In genomic region chrY:90741452-90742260, GRCm38 (mm10) we compare ENCODE assay signal across 9 mouse cellular contexts. TPM values are rescaled to one million over a fixed set of nuclear protein-coding genes. Genes with fewer than 3 reads are reported as not detected.
DNase-seq lines count a peak whose midpoint lies in the region; ATAC-seq and TF ChIP-seq lines count a peak whose summit lies in the region.
"Not testable (repeated sequence)": the region's sequence is repeated elsewhere in the genome, so short reads cannot be mapped to it uniquely, and the experiment has no call there.
"Had no signal": no experiment of that assay in that cellular context is flagged by ENCODE, and none has a peak within 500 bp of the region (broad histone marks: within the 10 kb centered on the region; RNA-seq: fewer than 3 reads in every experiment).

No protein-coding gene starts in this region.

- not testable (repeated sequence) for H3K27ac ChIP-seq in gastrocnemius, adult 2 months; hindbrain, embryonic 16.5 days (ENCODE audit: low read depth, low read length)

- not testable (repeated sequence) for H3K27me3 ChIP-seq in hindbrain, embryonic 16.5 days (replicated peaks; ENCODE audit: control insufficient read depth, insufficient read depth, low read length)

- intact Hi-C loops in gastrocnemius, adult 2 months (cut with DNase I), result not testable (repeated sequence)

- ATAC-seq in hindbrain, embryonic 16.5 days, result peak; percentile 46

- whole genome bisulfite sequencing in hindbrain, embryonic 16.5 days, result 84% methylated on average over 43 of the region's 43 CpGs

- DNase-seq in NIH3T3 (ENCODE audit: low read depth), result peak; percentile 83
- peak; percentile 49 to 71 for DNase-seq in cerebellum, postnatal 25 days
- peak; percentile 57 for DNase-seq in gastrocnemius, adult 2 months
- DNase-seq in left cerebral cortex, adult 18-20 months (ENCODE audit: low spot score in 2 of 2), result peak; percentile 26 to 59
- DNase-seq in lung, postnatal 4 days, result peak; percentile 50 to 64
- DNase-seq in right cerebral cortex, postnatal 10 days (ENCODE audit: low spot score in 2 of 2), result peak; percentile 33 to 60
- DNase-seq in urinary bladder, postnatal 10 days (ENCODE audit: low spot score), result peak; percentile 31

- not testable (repeated sequence) for H3K9ac ChIP-seq in hindbrain, embryonic 16.5 days (ENCODE audit: low read depth, low read length)

- H3K36me3 ChIP-seq in hindbrain, embryonic 16.5 days (ENCODE audit: control insufficient read depth, insufficient read depth, low read length), result peaks cover 28% of the 10 kb centered on the region

- H3K4me2 ChIP-seq in hindbrain, embryonic 16.5 days (ENCODE audit: low read length), result not testable (repeated sequence)

- TF ChIP-seq CTCF in gastrocnemius, adult 2 months (IDR thresholded peaks at IDR 0.05), result not testable (repeated sequence)

- H3K4me1 ChIP-seq in hindbrain, embryonic 16.5 days (ENCODE audit: control insufficient read depth, insufficient read depth, low read depth, low read length), result not testable (repeated sequence)

- not testable (repeated sequence) for H3K4me3 ChIP-seq in gastrocnemius, adult 2 months; hindbrain, embryonic 16.5 days (ENCODE audit: low read length)

- peaks cover 46% of the 10 kb centered on the region for H3K9me3 ChIP-seq in hindbrain, embryonic 16.5 days (ENCODE audit: control insufficient read depth, low read length)

RNA-seq across cellular contexts. Expression of gene Gm21860, which starts 13.0 kb away (rescaled TPM):
- total RNA-seq in gastrocnemius, adult 2 months (2021), result not detected
- polyA plus RNA-seq in hindbrain, embryonic 16.5 days (2015; fragmentation: Nextera tagmentation; extraction: Ambion mirVana), result not detected in 2 replicates
- total RNA-seq in left cerebral cortex, adult 18-20 months (2021), result not detected
- total RNA-seq: hematopoietic stem cell, adult 5-6 weeks had no signal

RNA-seq across cellular contexts. Expression of gene Gm47283, which starts 42.9 kb away (rescaled TPM):
- total RNA-seq in gastrocnemius, adult 2 months (2021), result not detected
- polyA plus RNA-seq in hindbrain, embryonic 16.5 days (2015; fragmentation: Nextera tagmentation; extraction: Ambion mirVana), result not detected in 2 replicates
- not detected for total RNA-seq in left cerebral cortex, adult 18-20 months (2021)
- total RNA-seq: hematopoietic stem cell, adult 5-6 weeks had no signal

Comparison
In these comparisons a context has a peak if more than half of its experiments do, and no peak if none do; other contexts are left out.
1. DNase-seq: peak in every context shown above with its lines; median percentile 83 in NIH3T3; 60 in cerebellum, postnatal 25 days; 57 in gastrocnemius, adult 2 months; 57 in lung, postnatal 4 days; 46 in right cerebral cortex, postnatal 10 days; 42 in left cerebral cortex, adult 18-20 months; 31 in urinary bladder, postnatal 10 days.